Mouse (Mus musculus) layer of hippocampus, postnatal 14 days (tissue): ENCODE data around the gene Prap1. TPM values are rescaled to one million over a fixed set of nuclear protein-coding genes. Genes with fewer than 3 reads are reported as not detected.
A peak's percentile ranks its signal among the peaks of the same experiment; 100 is the strongest.

Source experiments
- DNase-seq, 2 experiments: peaks; one replicate each; pipeline ENCODE4 v3.0.0; 2021 to 2022; ENCODE audit warnings: low spot score in 2 of 2, mixed read lengths in 1 of 2
- long read RNA-seq, 2 experiments: library from polyadenylated mRNA; stranded (forward); transcript quantifications; one replicate each; pipeline ENCODE4 v2.0.0; 2021
- total RNA-seq, 2 experiments: library from RNA; stranded (reverse); gene quantifications; 2 replicates each; pipeline ENCODE4 v1.2.3; 2021

Gene Prap1
- total RNA-seq = not detected
- long read RNA-seq, experiment 1 = 0 reads
- long read RNA-seq, experiment 2 = 0 reads

- no peak for DNase-seq
Observed at GRCm38 (mm10) chr7:140092924-140093528, at the start of gene Prap1. Gene Prap1, plus strand, starts transcription at chr7:140093395.

- DNase-seq = no peak
Observed at GRCm38 (mm10) chr7:140045546-140045945, 47.6 kb upstream of the Prap1 start.

DNA sequence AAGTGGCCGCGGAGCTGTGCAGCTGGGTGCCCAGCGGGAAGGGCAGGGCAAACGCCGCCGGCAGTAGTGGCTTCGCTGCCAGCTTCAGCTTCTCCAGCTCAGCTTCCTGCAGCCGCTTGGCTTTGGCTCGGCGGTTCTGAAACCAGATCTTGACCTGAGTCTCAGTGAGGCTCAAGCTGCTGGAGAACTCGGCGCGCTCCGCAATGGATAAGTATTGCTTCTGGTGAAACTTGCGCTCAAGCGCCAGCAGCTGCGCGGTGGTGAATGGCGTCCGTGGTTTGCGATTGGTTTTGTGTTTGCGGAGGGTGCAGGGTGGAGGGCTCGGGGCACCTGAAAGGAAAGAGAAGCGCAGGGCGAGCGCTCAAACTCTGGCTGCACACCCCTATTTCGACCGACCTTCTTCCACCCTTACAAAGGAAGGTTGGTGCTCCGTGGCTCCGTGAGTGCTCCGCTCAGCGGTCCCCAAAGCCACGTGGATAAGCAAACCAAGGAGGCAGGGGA, 45.3 kb upstream of the Prap1 start:
- no peak for DNase-seq

GRCm38 (mm10) chr7:140048361-140049114, 44.7 kb upstream of the Prap1 start, which contains the start of gene Msx3:
Gene Msx3, minus strand, starts transcription at chr7:140049089.
- DNase-seq = no peak

DNA sequence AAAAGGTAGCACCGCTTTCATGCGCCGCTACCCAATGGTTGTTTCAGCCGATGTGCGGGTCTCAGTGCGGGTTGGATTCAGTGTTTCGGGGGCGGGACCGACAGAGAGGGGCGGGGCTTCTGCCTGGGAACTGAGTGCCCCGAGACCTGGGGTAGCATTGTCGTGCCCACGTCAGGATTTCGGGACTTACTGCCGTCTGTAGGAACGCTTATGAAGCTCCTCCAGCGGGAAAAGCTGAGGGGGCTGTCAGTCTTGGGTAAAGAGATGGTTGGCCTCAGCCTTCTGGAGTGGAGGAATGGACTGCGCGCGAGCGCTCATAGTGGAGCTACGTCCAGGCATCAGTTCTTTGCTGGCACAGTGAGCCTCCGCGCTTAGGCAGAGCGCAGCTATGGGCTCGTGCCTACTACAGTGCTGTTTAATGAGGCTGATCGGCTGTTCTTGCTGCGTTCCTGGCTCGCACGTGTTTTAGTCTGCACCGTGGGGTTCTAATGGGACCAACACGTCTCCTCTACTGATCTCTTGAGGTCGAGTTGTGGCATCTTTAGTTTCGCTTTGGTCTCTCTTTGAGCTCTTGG, 44.0 kb upstream of the Prap1 start:
- DNase-seq = no peak

DNA sequence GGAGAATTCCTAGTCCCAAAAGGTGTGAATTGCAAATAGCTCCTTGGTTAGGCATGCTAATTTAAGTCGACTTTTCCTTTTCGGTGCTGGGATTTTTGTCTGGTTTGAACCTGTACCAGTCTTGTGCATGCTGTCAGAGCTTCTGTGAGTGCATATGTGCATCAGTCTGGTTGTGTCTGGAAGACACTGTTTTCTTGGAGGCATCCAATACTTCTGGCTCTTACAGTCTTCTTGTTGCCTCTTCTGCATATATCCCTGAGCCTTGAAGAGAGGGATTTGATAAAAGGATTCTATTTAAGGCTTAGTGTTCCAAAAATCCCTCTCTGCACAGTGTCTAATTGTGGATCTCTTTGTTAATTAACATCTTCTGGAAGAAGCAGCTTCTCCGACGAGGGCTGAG, 39.1 kb upstream of the Prap1 start:
- DNase-seq = peak; percentile 37 to 70

GRCm38 (mm10) chr7:140057413-140058407, 35.5 kb upstream of the Prap1 start:
- no peak for DNase-seq

DNA sequence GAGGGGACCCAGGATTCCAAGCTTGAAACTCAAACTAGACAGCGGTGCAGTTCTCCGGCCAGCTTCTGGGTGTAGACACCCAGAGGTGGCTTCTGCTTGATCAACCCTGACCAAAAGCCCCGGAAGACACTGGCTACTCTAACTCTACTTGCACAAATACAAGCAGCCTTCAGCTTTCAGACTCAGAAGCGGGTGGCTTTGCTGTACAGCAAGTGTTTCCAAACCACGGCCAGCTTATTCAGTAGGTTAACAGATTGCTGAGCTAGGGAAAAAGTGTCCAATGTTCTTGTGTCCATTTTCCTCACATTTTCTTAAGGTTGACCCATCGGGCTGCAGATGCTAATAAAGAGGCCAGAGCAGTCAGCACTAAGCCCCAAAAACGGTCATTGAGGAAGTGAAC, 34.7 kb upstream of the Prap1 start:
- no peak for DNase-seq

DNA sequence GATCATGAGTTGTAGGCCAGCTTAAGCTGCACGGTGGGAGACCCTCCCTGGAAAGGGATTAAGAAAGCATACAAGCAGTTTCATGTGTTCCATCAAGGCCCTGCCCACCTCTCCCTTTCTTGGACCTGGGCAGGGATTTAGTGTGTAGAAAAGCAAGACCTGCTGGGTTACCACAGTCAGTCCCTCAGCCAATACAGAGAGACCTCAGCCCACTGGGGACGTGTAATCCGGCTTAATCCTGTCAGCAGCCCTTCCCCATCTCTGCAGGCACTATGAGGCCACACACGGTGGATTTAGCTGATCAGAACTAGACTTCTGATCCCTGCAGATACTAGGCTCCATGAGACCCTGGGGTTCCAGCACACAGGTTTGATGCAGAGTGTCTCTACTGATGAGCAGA, 33.6 kb upstream of the Prap1 start:
- no peak for DNase-seq

DNA sequence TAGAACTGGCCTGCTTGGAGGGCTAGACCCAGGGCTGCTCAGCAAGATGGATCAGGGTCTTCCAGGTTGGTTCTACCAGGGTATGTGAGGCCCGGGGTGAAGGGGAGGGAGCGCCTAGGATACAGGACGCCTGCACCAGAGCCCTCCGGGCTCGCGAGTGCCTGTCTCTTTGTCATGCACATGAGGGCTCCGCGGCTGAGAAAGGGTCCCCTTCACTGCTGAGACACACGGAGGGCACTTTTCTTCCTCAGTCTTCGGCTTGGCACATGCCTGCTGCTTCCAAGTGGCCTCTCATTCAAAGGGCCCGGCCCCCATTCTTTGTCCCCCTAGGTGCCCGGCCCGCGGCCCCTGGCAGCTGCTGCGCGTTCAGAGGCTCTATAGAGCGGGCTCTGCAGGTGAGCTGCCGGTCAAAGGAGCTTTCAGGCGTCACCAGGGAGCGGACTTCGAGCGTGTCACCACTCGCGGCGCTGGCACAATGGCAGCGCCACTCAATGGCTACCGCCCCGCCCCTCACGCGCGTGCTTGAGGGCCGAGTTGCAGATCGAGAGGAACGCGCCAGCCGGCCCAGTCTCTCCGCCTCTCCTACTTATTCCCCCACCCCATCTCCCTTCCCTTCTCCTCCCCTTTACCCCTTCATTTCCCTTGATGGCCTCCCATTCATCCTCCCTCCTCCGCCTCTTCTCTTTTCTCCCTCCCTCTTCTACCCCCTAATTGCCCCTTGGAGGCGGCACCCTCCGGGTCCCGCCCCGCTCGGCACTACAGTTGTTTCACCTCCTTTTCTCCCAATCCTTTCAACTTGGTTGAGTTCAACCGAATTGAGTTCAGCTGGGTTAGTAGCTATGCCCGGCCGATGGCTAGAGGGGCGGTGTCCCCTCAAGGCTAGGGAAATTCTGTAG, 32.0 kb upstream of the Prap1 start:
- DNase-seq = no peak

- DNase-seq = no peak
Observed at GRCm38 (mm10) chr7:140061832-140062130, 31.4 kb upstream of the Prap1 start.

DNA sequence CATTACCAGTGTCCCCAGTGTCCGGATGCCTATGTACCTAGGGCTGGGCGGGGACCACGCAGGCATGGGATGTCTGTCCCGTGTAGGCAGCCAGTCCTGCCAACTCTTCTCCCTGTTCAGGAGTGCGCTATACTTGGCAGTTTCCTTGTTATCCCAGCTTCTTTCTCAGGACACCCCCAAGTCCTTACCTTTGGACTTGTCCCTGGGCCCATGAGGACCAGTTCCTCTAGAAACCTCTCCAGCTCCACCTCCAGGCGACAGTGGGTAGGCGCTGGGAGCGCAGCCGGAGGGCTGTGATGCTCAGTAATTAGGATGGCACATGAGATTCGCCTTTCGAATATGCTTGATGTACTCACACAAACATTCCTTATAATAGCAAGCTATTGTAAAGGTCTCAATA, 30.9 kb upstream of the Prap1 start:
- DNase-seq = no peak

DNA sequence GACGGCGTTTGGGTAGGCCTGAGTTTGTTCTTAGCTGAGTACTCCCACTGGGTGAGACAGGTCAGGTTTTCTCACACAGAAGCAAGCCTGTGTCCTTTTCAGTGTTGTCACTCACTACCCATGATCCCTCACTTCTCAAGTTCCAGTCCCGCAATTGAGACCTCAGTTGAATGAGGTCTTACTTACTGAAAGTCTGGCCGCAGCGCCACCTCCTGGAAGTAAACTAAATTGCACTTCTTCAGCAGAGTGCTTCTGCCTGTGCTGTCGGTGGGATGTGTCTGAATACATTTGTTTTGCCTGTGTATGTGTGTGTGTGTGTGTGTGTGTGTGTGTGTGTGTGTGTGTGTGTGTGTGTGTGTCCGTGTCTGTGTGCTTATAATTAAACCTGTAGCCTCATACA, 30.1 kb upstream of the Prap1 start:
- peak; percentile 64 to 84 for DNase-seq

- DNase-seq = no peak
Observed at GRCm38 (mm10) chr7:140067397-140067796, 25.8 kb upstream of the Prap1 start.

GRCm38 (mm10) chr7:140070042-140070711, 23.0 kb upstream of the Prap1 start:
- DNase-seq = no peak

- DNase-seq = no peak
Observed at GRCm38 (mm10) chr7:140077698-140078097, 15.5 kb upstream of the Prap1 start.

- peak; percentile 50 to 74 for DNase-seq
Observed at GRCm38 (mm10) chr7:140078711-140079110, 14.5 kb upstream of the Prap1 start.

- DNase-seq = peak; percentile 87 to 96
Observed at GRCm38 (mm10) chr7:140080503-140081156, 12.6 kb upstream of the Prap1 start.
